Mouse (Mus musculus): ENCODE data around the gene Ift57. TPM values are rescaled to one million over a fixed set of nuclear protein-coding genes. Genes with fewer than 3 reads are reported as not detected.
A peak's percentile ranks its signal among the peaks of the same experiment; 100 is the strongest.

The Ift57 gene
- polyA plus RNA-seq, 1 experiment from 2014 or later: 3.9 TPM

- WGBS (ENCODE audit: insufficient replicate concordance): 32% methylated on average over 1 of the region's 1 CpGs
- H3K9me3 ChIP-seq (replicated peaks): no peaks in the 10 kb centered on the region
- peaks cover 89% of the 10 kb centered on the region for H3K4me1 ChIP-seq (replicated peaks)
- no peaks in the 10 kb centered on the region for H3K27me3 ChIP-seq
- peak overlapping the region; percentile 96 for H3K27ac ChIP-seq (replicated peaks)
- peak overlapping the region; percentile 39; the same call in 1 of the 2 replicates for H3K4me2 ChIP-seq
- H3K4me3 ChIP-seq (replicated peaks): no peak overlapping the region
- H3K9ac ChIP-seq: 0 out of 2 replicates have a peak overlapping the region, but pooled peaks have one; percentile 58
- no peak for ATAC-seq (ENCODE audit: insufficient read depth)
- no peaks in the 10 kb centered on the region for H3K36me3 ChIP-seq (replicated peaks)
These were observed 74.0 kb downstream of the Ift57 start for GRCm38 (mm10) chr16:49773068-49773467.

DNA sequence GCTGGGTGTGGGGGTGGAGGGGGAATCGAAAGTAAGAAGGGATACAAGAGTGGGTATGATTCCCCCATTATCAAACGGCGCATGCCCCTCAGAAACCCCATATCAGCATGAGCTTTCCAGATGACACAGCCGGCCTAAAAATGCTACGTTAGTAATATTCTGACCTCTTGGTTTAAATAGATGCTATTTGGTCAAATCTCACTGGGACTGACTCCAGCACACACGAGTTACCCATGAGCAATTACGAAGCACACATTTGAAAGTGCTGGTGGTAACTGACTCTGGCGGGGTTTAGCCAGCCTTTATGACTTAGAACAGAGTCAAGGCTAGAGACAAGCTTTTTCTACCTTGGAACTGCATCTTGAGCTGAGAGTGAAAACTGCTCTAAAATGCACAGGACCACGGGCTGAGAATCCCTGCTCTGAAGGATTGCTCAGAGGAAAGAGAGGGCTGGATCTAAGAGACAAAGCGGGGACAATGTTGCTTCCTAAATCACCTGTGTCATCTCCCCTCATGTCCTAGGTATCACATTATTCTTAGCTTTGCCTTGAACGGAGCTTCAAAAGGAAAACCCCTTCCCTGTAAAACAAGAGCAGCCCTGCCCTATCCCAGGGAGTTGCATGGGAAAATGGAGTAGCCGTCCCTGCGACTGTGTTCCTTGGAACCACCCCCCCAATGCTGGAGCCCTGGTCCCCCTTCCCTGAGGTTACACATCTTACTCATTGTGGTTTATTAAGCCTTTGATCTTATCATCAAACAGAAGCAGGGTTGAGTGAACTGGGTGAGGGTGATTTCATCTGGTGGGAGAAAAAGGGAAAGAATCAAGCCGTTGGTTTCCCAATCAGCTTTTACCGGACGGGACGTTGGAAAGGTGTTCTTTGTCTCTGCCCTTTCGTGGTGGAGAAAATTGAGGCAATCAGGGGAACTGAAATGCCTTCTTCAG lies 75.3 kb downstream of the Ift57 start:
- H3K27me3 ChIP-seq: no peaks in the 10 kb centered on the region
- H3K27ac ChIP-seq (replicated peaks): peak overlapping the region; percentile 96
- H3K9me3 ChIP-seq (replicated peaks): no peaks in the 10 kb centered on the region
- peak; percentile 12; the same call in 1 of the 2 replicates for ATAC-seq (ENCODE audit: insufficient read depth)
- peak overlapping the region; percentile 65 for H3K4me2 ChIP-seq
- WGBS (ENCODE audit: insufficient replicate concordance): 16% methylated on average over 18 of the region's 18 CpGs
- H3K9ac ChIP-seq: peak overlapping the region; percentile 60
- H3K36me3 ChIP-seq (replicated peaks): no peaks in the 10 kb centered on the region
- peaks cover 89% of the 10 kb centered on the region for H3K4me1 ChIP-seq (replicated peaks)
- H3K4me3 ChIP-seq (replicated peaks): peak overlapping the region; percentile 26

DNA sequence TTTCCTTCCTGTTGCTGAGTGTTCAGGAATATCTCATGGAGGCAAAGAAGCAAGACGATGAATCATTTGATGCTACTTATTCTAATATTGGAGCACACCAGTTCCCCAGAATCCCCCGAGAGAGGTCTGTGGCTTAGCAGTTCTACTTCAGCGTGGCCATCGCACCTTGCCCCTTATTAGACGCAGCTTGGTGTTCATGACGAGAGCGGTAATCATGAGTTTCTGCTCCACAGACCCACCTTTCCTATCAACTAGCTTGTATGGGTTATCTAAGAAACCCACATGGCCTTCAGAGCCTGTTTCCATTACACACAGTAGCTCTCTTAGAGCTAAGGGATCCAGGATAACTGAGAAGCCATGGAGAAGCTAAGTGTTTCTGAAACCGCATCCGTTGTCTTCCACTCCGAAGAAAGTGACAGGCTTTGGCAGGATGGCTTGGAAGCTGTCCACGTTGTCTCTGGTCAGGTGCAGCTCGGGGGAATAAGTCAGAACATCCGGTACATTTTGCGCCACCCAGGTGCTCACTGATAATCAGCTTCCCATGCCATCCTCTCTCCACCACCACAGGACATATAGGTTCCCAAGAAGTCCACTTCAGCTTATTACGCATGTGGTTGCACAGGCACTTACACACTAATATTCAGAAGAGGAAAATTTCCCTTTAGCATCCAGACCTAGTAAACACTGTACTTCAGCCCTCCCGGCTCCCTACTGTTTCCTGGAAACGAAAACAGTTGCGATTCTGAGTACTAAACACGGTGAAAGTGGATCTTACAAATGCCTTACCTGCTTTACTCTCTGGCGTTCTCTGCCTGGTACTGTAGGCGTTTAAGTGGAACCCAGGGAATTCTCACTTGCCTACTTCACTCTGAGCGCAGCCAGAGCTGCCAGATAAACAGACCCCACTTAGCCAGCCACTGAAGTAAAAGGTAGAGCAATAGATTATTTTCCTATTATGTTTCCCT lies 76.3 kb downstream of the Ift57 start:
- 21% methylated on average over 22 of the region's 22 CpGs for WGBS (ENCODE audit: insufficient replicate concordance)
- Histone ChIP-seq H3K4me3 (replicated peaks) (peak overlapping the region; percentile 26), H3K9ac (peak overlapping the region; percentile 60), H3K9me3 (replicated peaks) (no peaks in the 10 kb centered on the region), H3K27me3 (no peaks in the 10 kb centered on the region), H3K36me3 (replicated peaks) (no peaks in the 10 kb centered on the region), H3K4me1 (replicated peaks) (peaks cover 80% of the 10 kb centered on the region), H3K27ac (replicated peaks) (peak overlapping the region; percentile 96), H3K4me2 (peak overlapping the region; percentile 65)
- peak; percentile 81 for ATAC-seq (ENCODE audit: insufficient read depth)

DNA sequence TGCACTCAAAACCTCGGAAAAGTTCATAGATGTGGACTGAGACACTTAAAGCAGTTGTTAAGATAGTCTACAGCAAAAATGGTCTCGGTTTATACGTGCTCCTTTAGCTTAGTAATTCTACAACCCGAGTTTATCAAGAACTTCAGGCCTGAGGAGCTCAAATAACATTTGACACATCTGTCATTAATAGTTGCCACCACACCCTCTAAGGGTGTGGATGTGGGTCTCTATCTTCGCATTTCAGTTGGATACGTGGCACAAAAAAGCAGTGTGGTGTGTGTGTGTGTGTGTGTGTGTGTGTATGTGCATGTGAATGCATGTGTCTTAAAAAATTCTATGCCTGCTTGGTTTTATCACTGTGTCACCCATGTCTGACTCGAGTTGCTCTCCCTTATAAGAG lies 77.9 kb downstream of the Ift57 start:
- Histone ChIP-seq H3K27ac (replicated peaks) (peak overlapping the region; percentile 96), H3K4me1 (replicated peaks) (peaks cover 74% of the 10 kb centered on the region), H3K27me3 (no peaks in the 10 kb centered on the region), H3K4me3 (replicated peaks) (no peak overlapping the region), H3K36me3 (replicated peaks) (no peaks in the 10 kb centered on the region), H3K4me2 (peak overlapping the region; percentile 50), H3K9me3 (replicated peaks) (no peaks in the 10 kb centered on the region), H3K9ac (peak overlapping the region; percentile 51)
- ATAC-seq (ENCODE audit: insufficient read depth): peak; percentile 82
- WGBS (ENCODE audit: insufficient replicate concordance): 19% methylated on average over 7 of the region's 7 CpGs

DNA sequence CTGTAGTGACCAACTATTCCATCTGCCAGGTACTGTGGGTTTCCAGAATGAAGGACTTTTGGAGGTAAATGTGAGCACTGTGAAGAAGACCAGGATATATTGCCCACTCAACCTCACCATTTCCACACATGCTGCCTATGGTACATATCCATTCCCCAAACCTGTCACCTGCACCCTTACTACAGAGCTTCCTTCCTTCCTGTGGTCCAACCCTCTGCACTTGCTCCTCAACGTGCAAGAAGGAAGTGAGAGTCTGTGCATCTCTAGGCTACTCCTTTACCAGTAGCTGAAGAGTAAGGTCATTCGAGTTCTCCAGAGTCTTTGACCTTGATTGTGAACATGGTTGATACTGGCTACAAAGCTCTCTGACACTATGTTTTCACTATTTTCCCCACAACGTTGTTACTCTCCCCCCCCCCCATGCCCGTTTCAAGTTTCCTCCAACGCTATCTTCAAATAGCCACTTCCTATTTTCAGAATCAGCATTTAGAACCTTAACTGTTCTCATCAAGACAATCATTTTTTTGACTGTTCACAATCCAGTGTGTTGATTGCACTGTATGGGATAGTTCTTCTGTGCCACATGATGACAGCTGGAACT lies 82.6 kb downstream of the Ift57 start:
- no peak overlapping the region for H3K9ac ChIP-seq
- H3K36me3 ChIP-seq (replicated peaks): no peaks in the 10 kb centered on the region
- ATAC-seq (ENCODE audit: insufficient read depth): no peak
- H3K4me3 ChIP-seq (replicated peaks): no peak overlapping the region
- peak overlapping the region; percentile 48 for H3K27ac ChIP-seq (replicated peaks)
- no peaks in the 10 kb centered on the region for H3K27me3 ChIP-seq
- H3K4me1 ChIP-seq (replicated peaks): peaks cover 55% of the 10 kb centered on the region
- no peak overlapping the region for H3K4me2 ChIP-seq
- H3K9me3 ChIP-seq (replicated peaks): no peaks in the 10 kb centered on the region
- WGBS (ENCODE audit: insufficient replicate concordance): 19% methylated on average over 5 of the region's 5 CpGs

DNA sequence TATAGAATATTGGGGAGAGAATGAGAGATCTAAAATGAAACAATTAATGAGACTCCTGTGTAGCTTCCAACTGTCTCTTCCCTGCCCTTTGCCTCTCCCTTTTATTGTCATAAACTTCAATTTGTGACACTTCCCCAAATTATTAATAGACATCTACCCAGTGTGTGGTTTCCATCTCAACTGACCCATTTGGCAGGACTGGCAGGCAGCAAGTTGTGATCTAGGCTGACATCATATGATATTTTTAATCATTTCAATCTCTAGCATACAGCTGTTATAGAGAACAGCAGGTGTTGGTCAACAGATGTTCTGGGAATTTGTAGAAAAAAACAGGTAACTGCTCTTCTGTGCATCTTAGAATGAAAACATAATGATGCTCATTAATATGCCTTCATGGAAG lies 84.3 kb downstream of the Ift57 start:
- Histone ChIP-seq H3K4me1 (replicated peaks) (peaks cover 40% of the 10 kb centered on the region), H3K4me2 (no peak overlapping the region), H3K9ac (no peak overlapping the region), H3K4me3 (replicated peaks) (no peak overlapping the region), H3K27ac (replicated peaks) (no peak overlapping the region), H3K36me3 (replicated peaks) (no peaks in the 10 kb centered on the region), H3K9me3 (replicated peaks) (no peaks in the 10 kb centered on the region), H3K27me3 (no peaks in the 10 kb centered on the region)
- no peak for ATAC-seq (ENCODE audit: insufficient read depth)

DNA sequence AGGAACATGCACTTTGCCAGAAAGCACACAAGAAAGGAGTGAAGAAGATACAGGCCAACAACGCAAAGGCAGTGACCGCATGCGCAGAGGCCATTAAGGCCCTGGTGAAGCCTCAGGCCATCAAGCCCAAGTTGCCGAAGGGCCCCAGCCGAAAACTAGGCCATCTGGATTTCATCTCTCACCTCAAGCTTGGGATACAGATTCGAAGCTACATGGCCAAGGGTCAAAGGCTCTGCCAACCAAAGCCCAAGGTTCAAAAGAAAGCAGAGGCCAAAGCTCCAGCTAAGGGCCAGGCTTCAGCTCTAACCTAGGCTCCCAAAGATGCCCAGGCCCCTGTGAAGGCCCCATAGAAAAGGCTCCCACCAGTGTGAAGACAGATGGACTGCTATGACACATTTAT lies 87.1 kb downstream of the Ift57 start:
- Histone ChIP-seq H3K4me1 (replicated peaks) (peaks cover 41% of the 10 kb centered on the region), H3K9ac (no peak overlapping the region), H3K36me3 (replicated peaks) (no peaks in the 10 kb centered on the region), H3K4me3 (replicated peaks) (no peak overlapping the region), H3K27ac (replicated peaks) (no peak overlapping the region), H3K4me2 (no peak overlapping the region), H3K27me3 (no peaks in the 10 kb centered on the region), H3K9me3 (replicated peaks) (no peaks in the 10 kb centered on the region)
- 92% methylated on average over 6 of the region's 6 CpGs for WGBS (ENCODE audit: insufficient replicate concordance)
- no peak for ATAC-seq (ENCODE audit: insufficient read depth)

DNA sequence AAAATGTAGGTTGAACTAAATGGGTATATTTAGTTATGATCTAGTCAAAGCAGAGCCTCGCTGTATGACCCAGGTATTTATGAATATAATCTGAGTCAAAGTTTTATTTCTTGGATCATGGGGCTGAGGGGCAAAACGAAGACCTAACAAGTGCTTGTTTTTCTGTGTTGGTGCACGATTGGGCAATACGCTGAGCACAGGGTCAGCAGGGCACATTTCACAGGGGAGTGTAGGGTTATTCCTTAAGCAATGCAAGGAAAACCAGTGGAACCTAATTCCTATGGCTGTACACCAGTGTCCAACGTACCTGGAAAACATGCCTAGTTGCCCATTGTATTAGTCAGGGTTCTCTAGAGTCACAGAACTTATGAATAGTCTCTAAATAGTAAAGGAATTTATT lies 88.7 kb downstream of the Ift57 start:
- whole genome bisulfite sequencing (ENCODE audit: insufficient replicate concordance): 79% methylated on average over 5 of the region's 5 CpGs
- H3K27me3 ChIP-seq: no peaks in the 10 kb centered on the region
- H3K9ac ChIP-seq: no peak overlapping the region
- no peak overlapping the region for H3K4me3 ChIP-seq (replicated peaks)
- no peaks in the 10 kb centered on the region for H3K36me3 ChIP-seq (replicated peaks)
- no peak overlapping the region for H3K4me2 ChIP-seq
- ATAC-seq (ENCODE audit: insufficient read depth): no peak
- peaks cover 42% of the 10 kb centered on the region for H3K4me1 ChIP-seq (replicated peaks)
- no peaks in the 10 kb centered on the region for H3K9me3 ChIP-seq (replicated peaks)
- no peak overlapping the region for H3K27ac ChIP-seq (replicated peaks)

- Histone ChIP-seq H3K9ac (no peak overlapping the region), H3K4me2 (peak overlapping the region; percentile 23; the same call in 1 of the 2 replicates), H3K27ac (replicated peaks) (peak overlapping the region; percentile 79), H3K27me3 (no peaks in the 10 kb centered on the region), H3K9me3 (replicated peaks) (no peaks in the 10 kb centered on the region), H3K36me3 (replicated peaks) (no peaks in the 10 kb centered on the region), H3K4me1 (replicated peaks) (peaks cover 57% of the 10 kb centered on the region), H3K4me3 (replicated peaks) (no peak overlapping the region)
- peak; percentile 26; the same call in 1 of the 2 replicates for ATAC-seq (ENCODE audit: insufficient read depth)
- 32% methylated on average over 9 of the region's 9 CpGs for WGBS (ENCODE audit: insufficient replicate concordance)
These were observed 91.8 kb downstream of the Ift57 start for GRCm38 (mm10) chr16:49790575-49791465.

DNA sequence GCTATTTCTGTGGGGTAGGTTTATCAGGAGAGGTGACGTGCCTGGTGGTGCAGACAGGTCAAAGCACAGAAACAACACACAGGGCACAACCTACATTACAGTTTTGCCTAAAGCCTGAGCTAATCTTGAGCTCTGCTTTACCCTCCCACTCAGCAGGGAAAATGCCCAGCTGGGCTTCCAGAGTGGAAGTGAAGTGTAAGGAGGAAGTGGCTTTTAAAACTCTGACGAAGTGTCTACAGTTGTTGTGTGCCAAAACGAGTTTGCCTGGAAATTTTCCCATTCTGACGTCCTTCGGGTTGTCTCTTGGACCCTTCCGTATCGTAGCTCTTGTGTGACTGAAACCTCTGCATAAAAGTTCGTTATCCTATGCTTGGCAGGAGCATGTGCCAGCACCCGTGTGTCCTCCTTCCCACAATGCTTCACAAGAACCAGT lies 93.4 kb downstream of the Ift57 start:
- H3K4me2 ChIP-seq: peak overlapping the region; percentile 21; the same call in 1 of the 2 replicates
- peaks cover 73% of the 10 kb centered on the region for H3K4me1 ChIP-seq (replicated peaks)
- H3K27me3 ChIP-seq: no peaks in the 10 kb centered on the region
- ATAC-seq (ENCODE audit: insufficient read depth): peak; percentile 32; the same call in 1 of the 2 replicates
- H3K9me3 ChIP-seq (replicated peaks): no peaks in the 10 kb centered on the region
- H3K27ac ChIP-seq (replicated peaks): peak overlapping the region; percentile 79
- H3K9ac ChIP-seq: peak overlapping the region; percentile 28; the same call in 1 of the 2 replicates
- H3K4me3 ChIP-seq (replicated peaks): no peak overlapping the region
- no peaks in the 10 kb centered on the region for H3K36me3 ChIP-seq (replicated peaks)
- 41% methylated on average over 9 of the region's 9 CpGs for WGBS (ENCODE audit: insufficient replicate concordance)
